Mouse (Mus musculus): ENCODE measurements around the gene Mab21l3.

Mab21l3 gene

DNA sequence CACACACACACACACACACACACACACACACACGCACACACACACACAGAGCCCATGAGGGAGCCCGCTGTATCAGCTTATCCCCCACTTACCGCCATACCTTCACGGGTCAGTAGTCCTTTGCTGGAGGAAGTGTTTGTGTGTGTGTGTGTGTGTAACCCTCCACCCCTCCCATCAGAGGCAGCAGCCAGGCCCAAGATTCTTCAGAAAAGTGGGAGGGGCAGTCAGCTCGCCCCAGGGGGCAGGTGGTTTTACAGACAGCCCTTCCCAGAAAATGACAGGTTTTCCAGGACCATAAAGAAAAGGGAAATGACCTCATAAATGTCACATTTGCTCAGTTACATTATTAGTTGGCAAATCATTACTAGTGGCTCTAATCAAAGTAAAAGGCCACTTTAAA lies at the start of gene Mab21l3:
TSS of gene Mab21l3 (minus strand) at position 144 of the 400 bp plus-strand sequence.
- no peak for DNase-seq (ENCODE audit: low spot score)

DNA sequence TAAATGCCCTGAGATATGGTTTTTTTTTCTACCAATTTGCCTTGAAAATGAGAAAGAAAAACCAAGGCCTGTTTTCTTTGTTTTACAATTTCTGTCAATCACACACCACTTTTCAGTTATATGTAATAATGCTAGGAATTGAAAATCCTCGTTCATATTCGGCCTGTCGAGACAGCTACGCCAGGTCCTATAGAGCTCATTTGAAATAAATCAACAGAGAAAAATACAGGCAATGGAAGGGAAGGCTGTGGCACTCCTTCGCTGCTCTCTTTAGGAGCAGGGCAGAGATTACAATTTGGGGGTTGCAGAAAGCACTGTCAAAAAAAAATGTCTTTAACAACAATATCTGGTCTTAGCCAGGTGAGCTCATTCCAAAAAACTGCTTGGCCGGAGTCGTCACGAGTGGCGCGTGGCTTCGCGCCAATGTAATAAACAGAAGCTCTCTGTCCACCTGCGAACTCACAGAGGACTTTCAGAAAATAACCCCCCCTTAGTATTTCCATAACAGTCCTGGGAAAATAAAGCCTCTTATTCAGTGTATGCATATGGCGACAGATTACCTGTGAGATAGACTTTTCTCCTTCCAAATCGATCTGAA lies 48.7 kb upstream of the Mab21l3 start:
- no peak for DNase-seq (ENCODE audit: low spot score)

DNA sequence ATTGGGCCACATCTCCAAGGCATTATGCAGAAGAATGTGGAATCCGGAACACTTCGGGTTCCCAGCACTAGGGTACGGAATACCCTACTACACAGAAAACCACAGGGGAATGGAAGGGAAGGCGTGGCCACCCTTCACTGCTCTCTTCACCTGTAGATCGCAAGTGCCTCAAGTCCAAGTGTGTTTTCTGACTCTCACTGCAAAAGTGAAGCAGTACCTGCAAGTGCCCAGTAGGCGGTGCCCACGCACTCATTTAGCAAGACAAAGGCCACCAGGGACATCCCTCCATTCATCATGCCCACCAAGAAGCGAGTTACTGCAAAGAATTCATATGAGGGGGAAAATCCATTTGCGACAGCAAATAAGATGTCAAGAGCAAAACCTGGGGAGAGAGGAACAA lies 48.1 kb upstream of the Mab21l3 start:
- DNase-seq (ENCODE audit: low spot score): peak; percentile 91

DNA sequence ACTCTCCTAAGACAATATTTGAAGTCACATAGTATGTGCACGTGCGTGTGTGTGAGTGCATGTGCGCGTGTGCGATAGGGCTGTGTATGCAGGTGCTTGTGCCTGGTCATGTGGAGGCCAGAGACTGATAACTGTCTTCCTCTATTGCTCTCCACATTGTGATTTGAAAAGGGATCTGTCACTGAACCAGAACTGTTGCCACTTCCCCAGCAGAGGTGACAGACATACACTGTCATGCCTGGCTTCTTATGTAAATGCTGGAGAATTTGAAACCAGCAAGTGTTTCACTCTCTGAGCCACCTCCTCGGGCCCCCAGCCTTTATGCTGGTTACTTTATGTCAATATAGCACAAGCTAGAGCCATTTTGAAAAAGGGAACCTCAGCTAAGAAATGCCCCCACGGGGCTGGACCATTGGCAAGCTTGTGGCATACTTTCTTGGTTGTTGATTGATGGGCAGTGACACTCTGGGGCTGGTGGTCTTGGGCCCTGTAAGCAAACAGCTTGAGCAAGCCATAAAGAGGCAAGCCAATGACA lies 46.7 kb upstream of the Mab21l3 start:
- no peak for DNase-seq (ENCODE audit: low spot score)

DNA sequence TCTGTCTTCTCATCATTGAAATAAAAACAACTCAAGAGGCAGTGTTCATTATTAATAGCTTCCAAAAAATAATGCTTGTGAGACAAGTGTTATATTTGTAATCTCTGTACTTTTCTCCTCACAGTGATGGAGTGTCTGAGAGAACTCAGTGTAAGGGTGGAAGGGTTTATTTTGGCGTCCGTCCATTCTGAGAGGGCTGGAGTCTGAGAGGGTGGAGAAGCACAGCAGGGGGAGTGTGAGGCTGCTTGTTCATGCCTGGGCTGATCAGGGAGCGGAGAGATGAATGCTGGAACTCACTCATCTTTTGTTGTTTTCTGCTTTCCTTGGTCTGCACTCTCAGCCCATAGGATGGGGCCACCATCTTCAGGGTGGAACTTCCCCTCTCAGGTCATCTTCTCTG lies 36.8 kb upstream of the Mab21l3 start:
- no peak for DNase-seq (ENCODE audit: low spot score)

DNA sequence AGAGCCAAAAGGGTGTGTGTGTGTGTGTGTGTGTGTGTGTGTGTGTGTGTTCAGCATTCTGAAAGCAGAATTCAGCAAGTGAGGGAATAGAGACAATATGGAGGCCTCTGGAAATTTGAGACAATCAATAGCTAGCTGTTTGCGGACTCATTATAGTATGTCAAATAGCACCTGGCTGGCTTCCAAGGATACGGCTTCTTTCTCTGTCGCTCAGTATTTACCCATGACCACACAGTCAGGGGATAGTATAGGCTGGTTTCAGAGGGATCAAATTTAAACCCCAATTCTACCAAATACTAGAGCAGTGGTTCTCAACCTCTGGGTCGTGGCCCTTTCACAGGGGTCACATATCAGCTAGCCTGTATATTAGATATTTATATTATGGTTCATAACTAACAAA lies 36.3 kb upstream of the Mab21l3 start:
- DNase-seq (ENCODE audit: low spot score): no peak

DNA sequence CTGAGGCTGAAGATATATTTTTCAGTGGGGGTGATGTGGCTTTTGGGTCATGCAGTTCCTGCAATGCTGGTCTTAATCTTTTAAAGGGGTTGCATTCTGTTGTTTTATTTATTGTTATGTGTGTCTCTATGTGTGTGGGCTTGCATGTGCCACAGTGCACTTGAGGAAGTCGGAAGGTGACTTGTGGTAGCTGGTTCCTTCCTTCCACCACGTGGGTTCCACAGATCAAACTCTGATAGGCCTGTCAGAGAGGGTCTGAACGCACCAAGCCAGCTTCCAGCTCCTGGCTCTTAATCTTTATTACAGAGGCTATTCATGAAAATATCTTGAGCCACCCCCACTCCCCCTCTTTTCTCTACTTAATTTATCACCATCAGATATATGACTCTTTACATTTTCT lies 35.1 kb upstream of the Mab21l3 start:
- no peak for DNase-seq (ENCODE audit: low spot score)

DNA sequence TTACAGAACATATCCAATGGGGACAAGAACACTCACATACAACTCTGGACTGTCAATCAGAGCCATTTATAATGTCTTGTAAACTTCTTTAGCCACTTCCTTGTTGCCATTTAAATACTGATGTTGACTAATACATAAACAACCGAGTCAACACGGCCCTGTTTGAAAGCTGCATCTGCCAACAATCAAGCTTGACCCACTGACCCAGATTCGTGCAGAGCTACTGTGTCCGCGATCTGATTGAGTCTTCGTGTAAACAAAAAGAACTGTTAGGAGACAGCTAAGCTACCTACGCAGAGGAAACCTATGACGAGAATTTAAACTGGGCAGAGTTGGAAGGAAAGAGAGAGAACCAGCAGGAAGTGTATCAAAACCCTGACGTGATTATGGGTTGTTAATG lies 33.0 kb upstream of the Mab21l3 start:
- DNase-seq (ENCODE audit: low spot score): no peak

DNA sequence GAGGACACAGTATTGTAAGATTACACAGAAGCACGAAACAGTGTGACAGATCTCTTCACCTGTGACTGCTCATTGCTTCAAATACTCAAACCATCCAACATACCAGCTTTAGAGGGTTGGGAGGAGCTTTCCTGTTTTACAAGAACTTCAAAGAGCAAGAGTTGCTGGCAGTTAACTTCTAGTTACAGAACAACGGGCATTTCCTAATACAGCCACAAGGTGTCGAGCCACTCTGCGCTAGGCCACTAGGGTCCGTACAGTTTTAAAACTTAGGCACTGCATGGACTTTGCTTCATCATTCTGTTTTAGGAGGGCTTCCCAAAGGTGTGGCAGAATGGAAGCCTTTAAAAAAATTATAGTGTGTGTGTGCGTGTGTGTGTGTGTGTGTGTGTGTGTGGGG lies 32.1 kb upstream of the Mab21l3 start:
- no peak for DNase-seq (ENCODE audit: low spot score)

DNA sequence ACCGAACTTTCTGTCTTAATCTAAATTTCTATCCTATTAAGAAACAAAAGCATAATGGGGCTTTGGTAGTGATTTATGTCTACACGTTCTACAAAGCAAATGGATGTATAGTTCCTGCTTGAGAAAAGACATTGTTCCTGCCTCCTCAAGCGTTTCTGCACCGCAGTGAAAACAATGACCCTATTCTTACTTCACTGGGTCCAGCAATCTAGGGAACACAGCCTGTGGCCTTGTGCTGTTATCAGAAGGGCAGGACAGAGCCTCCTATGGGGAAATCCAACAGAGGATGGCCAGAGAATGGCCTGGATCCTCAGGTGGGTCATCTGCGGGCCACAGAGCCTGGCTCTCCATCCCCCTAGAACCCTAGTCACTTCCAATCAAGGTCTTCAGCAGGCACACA lies 29.4 kb upstream of the Mab21l3 start:
- DNase-seq (ENCODE audit: low spot score): peak; percentile 54

DNA sequence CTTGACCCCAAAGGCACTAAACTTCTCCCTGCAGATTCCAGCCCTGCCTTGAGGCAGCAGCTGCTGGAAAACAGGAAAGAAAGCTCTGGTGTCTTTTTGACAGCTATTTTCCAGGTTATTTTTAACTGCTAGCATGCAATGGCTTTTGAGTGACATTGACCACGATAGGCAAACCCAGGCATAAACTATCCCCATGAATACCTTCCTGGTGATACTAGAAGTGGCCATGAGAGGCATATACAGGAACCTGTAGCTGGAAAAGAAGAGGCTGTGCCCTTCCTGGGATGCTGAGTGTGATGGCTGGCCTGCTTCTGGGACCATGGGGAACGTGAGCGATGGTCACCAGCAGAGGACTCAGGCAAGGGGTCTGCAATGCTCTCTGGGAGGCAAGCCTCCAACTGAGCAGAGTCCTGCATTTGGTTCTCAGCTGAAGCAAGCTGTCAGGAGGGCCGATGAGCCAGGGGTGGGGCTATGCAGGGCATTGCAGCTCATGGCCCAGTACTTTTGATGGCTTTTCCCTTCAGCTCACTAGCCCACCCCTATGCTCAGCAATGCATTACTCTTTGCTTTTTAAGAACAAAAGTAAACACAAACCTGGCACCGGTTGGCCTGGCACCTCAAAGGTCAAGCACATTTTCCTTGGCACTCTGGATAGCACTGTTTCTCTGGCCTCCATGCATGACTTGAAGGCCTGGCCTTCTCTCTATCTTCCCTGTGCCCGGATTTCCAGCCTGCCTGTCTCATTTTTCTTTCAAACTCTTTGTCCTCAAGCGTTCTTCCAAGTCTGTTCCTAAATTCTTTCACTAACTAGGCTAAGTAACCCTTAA lies 27.9 kb upstream of the Mab21l3 start:
- DNase-seq (ENCODE audit: low spot score): peak; percentile 12

DNA sequence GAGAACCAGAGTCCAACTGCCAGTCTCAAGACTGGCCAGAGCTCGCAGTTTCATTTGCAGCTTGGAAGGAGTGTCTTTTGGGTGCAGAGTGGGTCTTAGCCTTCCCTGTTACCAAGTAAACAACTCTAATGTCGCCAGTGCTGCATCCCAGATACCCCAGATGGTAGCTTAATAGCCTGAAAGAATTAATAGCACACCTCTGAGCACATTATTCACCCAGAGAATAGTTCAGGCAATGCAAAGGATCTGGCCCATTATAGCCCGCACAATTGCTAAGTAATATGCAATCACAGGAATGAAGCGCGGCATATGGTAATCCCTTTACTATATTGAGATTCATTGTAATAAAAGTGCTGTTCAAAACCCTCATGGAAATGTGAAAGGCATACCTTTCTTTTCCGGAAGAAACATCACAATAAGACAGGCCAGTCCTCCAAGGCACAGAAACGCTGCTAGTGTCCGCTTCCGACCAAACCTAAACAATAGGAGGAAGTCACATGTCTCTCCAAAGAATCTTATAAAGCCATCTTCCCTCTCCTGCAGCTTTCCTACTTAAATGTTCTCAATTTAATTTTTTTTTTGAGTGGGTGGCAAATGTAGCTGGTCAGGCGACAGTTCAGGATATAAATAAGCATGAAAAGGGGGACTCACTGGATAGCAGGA lies 26.6 kb upstream of the Mab21l3 start:
- DNase-seq (ENCODE audit: low spot score): no peak

DNA sequence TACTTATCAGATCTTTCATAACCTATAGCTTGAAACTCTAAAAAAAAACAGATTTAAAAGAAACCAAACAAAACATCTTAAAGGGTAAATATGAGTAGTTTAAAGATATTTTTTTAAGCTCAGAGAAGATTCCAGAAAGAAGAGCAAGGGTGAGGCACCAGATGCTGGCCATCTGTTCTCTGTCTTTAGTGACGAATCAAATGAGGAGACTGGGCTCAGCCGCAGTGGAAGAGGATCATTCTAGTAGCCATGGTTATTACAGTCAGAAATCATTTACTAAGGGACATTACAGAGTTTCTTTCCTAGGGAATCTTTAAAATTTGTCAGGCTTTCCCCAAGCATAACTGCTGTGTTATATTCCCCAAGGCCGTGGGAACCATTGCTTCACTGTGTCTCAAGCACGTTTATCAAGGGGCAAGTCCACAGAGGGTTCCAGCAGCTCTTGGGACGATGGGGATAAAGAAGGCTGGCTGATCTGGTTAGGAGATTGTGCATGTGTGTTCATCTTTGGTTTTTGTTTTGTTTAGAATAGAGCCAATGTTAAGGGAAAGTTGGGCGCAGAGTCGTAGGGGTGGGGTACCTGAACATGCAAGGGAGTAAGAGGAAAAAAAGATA lies 24.4 kb upstream of the Mab21l3 start:
- DNase-seq (ENCODE audit: low spot score): no peak

DNA sequence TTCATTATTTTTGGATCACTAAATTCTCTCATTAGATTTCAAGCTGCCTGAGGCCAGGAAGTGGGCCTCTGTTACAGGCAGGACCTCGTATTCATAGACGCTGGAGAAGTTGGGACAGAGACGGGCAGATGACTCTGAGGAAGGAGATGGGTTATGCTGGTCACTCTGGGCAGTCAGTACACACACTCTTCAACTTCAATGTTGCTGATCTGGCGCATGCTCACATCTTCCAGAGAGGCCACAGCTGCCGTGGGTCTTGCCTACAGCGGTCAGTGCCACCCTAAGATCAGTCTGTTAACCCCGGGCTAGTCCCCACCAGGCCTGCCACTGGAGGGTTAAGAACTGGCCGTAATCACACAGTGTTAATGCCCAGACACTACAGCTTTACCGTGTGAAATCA lies 23.2 kb upstream of the Mab21l3 start:
- DNase-seq (ENCODE audit: low spot score): no peak

DNA sequence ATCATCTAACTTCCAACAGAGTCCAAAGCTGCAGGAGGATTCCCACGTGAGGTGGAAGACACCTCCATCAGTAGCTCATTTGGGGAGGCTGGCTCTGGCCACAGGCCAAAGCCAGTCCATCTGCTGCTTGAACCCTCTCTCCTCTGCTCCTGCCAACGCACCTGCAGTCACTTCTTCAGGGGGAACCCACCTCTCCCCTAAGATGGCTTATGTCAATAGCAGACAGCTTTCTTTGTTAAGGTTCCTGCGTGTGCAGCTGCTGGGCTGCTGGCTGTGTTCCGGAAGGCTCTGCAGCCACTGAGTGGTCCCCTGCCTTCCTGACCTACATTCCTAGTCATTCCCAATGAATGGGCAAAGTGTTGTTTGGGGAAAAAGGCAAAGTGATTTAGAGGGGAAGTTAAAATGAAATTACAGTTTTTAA lies 18.3 kb upstream of the Mab21l3 start:
- DNase-seq (ENCODE audit: low spot score): no peak

DNA sequence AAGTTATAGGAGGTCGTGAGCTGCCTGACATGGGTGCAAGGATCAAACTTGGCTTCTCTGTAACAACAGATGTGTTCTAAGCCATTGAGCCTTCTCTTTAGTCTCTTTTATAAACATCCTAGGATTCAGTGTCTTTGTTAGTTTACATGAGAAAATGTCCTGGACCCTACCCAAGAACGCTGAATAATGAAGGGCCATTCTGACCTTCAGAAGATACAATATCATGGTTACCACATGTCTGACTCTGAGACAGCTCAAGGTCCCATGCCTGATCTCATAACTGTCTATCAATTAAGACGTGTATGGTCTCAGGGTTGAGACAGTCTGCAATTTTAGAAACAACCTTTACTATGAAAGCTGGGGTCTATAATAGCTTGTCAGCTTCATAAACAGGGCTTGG lies 13.1 kb upstream of the Mab21l3 start:
- no peak for DNase-seq (ENCODE audit: low spot score)

DNA sequence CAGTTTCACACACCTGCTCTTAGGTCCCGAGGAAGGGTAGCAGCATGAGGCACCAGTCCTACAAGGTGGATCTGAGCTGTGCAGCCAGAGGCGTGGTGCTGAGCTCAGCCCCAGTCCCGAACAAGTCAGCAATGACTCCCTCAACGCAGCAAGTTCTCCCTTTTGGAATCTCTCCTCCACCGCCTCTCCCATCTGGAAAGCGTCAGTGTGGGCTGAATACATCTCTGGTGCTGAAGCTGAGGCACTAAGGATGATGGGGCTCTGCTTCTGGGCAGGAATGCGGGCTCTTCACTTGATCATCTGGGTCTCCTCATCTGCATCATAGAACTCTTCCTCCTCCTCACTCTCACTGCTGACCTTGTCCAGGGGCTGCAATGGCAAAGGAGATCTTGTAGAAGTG lies 11.4 kb upstream of the Mab21l3 start:
- no peak for DNase-seq (ENCODE audit: low spot score)

DNA sequence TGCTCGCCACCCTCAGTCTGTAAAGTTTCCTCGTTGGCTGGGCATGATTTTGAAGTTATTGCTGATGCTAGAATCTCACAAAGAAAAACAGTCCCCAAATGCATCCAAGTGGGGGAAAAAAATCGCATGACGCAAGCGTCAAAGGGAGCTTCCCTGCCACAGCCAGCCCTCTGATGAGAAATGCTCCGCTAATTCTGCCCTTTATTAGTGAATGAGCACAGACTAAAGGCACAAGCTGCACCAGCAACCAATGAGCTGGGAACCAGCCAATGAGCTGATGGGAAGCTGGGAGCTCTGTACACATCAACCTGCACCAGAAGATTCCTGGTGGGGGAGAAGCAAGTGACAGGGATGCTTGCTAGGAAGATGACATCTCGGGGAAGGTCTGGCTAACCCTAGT lies 11.0 kb upstream of the Mab21l3 start:
- no peak for DNase-seq (ENCODE audit: low spot score)

DNA sequence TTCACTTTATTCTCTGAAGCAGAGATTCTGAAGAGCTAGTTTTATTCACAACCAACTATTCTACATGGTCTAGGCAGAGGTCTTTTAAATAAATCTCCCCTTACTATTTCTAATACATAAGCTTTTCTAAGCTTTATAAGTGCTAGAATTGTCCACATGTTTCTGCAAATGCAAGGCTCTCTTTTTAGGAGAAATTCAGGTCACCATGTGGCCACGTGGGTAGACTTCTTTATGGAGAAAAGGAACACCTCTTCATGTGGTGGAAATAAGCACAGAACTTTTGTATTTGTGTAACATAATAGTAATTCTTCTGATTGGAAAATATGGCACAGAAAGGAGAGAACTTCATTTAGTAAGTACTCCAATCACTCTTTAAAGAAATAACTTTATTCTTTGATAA lies 5.3 kb upstream of the Mab21l3 start:
- DNase-seq (ENCODE audit: low spot score): no peak

DNA sequence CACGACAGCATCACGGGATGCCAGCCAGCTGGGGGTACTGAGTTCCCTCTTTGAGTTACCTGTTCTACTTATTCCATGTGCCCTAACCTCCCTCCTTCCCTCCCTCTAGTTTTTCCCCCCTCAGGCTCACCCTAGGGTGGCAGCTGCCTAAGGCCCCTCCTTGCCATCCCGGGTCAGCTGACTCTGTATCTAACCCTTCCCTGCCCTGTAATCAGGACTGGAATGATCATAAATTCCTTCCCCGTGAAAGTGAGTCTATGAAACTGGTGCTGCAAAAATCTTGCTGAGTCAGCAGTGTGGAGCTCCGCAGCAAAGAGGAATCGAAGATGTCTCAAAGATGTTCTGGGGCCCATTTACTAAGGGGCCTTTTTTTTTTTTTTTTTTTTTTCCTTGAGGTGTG lies 2.6 kb upstream of the Mab21l3 start:
- DNase-seq (ENCODE audit: low spot score): no peak

DNA sequence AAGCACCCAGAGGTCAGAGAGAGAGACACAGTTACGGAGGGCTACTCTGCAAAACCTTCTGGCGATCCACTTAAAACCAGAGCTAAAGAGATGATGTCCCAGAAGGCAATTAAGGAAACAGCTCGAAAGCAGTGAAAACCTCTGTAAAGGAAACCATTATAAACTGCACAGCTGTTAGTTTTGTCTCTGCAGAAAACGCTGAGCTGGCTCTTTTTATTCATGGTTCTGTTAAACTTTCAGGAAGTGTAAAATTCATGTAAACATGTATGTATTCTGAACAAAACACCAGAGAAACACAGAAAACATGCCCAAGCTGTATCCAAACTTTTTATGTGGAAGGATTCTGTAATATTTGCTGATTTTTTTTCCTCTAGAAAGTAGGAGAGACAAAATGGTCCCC lies 2.7 kb downstream of the Mab21l3 start:
- no peak for DNase-seq (ENCODE audit: low spot score)

DNA sequence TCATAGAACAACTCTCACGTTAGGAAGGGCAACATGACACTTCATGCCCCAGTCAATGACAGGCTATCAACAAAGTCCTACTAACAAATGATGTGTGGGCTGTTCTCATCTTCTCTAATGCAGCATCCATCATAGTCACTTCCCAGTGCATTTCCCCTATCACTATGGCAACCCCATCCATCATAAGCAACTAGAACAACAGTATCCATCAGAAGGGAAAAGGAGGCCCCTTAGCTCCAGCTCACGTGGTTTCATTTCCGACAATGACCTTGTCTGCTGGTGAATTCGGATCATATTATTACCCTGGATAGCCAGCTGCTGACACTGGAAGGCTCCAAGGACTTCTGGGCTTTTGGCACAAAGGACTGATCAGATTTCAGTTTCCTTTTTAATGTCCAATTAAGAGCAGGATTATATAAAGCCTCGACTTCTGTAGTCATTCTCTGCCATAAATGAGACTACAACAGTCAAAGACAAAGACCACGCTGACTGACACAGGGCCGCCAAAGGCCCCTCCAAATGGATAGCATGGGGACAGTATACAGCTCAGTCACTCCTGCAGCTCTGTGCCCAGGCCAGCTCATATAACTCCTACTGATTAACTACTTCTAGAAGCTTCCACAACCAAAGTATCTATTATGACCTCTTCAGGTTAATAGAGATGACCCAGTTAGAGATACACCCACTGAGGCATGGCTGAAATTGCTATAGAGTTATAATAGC lies 6.2 kb downstream of the Mab21l3 start:
- DNase-seq (ENCODE audit: low spot score): peak; percentile 38
